Mouse (Mus musculus): ENCODE results near the gene Aspn. TPM values are rescaled to one million over a fixed set of nuclear protein-coding genes. Genes with fewer than 3 reads are reported as not detected.

Gene Aspn
- polyA plus RNA-seq (2014; fragmentation: Illumina TruSeq; extraction: RNeasy Lipid Tissue Mini Kit (QIAGEN cat#74804); ENCODE audit: low read depth, low replicate concordance) = 0.48 TPM

DNA sequence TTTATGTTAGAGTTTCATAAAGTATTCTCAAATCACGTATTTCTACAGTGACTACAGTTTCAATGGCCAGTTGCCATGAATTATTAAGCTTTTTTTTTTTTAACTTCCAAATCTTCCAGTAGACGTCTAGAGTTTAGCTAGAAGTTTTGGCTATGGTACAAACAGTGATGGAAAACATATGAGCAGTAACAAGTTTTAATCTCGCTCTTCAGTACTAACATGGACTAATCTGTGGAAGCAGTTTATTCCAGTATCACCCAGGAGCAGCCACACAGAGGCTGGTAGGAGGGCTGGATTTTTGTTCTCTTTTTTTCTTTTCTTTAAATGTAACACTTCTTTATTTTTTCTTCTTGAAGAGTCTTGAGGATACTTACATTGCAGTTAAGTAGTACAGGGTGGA is at the start of gene Aspn:
Gene Aspn, plus strand, starts transcription at position 165 of the 400 bp plus-strand sequence.

GRCm38 (mm10) chr13:49504510-49504909 is 39.7 kb upstream of the Aspn start, which contains the start of gene Ecm2:
Gene Ecm2 (plus strand): TSS chr13:49504810.

DNA sequence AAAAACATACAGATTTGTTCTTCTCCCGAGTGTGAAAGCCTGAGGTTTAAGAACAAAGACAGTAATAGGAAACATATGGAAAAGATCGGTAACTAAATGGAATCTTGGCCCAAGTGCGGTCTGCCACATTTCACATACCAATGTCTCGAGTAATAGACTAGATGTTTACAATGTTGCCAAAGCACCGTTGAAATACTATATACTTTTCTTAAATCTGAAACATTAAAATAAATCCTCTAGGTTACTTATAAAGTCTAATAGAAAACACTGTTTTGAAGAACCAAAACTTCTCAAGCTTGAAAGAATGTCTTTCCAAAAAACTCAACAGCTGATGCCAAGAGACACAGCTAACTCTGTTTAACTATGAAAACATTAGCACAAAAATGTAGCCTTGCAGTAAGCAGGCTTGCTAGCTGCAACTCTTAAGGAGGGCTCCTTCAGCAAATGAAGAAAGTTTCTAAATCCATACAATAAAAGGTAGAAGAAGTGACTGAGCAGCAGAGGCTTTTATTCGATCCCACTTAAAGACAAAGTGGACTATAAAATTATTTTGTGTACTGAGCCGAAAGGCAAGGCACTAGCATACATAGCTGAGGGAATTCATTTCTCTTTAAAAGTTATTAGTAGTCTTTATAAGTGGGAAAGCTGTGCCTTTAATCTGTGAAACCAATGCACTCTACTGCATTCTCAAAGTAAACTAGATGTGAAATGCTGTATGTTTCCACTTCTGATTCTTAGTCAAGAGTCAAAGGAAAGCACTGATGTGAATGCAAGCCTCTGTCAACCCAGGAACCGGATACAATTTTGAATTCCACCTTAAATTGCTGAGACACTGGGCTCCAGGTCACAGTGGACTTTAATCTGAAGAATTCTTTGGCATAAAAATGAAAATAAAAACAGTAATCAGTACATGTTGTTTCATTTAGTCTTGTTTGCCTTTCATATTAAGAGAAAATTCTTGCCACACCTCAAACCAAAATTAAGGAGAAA is 37.6 kb downstream of the Aspn start, which contains the start of gene Omd:
Gene Omd, plus strand, starts transcription at position 922 of the 990 bp plus-strand sequence.

GRCm38 (mm10) chr13:49607714-49608113 is 63.5 kb downstream of the Aspn start, which contains the start of gene Ogn:
Gene Ogn (plus strand): TSS chr13:49608046.

Other genes with a start within 250 kb of the Aspn start
- 0.21 TPM for gene Fgd3, start 224.1 kb upstream of the Aspn start, polyA plus RNA-seq (2014; fragmentation: Illumina TruSeq; extraction: RNeasy Lipid Tissue Mini Kit (QIAGEN cat#74804); ENCODE audit: low read depth, low replicate concordance)
- gene Bicd2, start 202.9 kb upstream of the Aspn start, polyA plus RNA-seq (2014; fragmentation: Illumina TruSeq; extraction: RNeasy Lipid Tissue Mini Kit (QIAGEN cat#74804); ENCODE audit: low read depth, low replicate concordance) = 9.6 TPM
- gene Ippk, start 123.2 kb upstream of the Aspn start, polyA plus RNA-seq (2014; fragmentation: Illumina TruSeq; extraction: RNeasy Lipid Tissue Mini Kit (QIAGEN cat#74804); ENCODE audit: low read depth, low replicate concordance) = 4.4 TPM
- 0.50 TPM for gene Tes3-ps, start 51.1 kb upstream of the Aspn start, polyA plus RNA-seq (2014; fragmentation: Illumina TruSeq; extraction: RNeasy Lipid Tissue Mini Kit (QIAGEN cat#74804); ENCODE audit: low read depth, low replicate concordance)
- gene Ecm2, start 39.6 kb upstream of the Aspn start, polyA plus RNA-seq (2014; fragmentation: Illumina TruSeq; extraction: RNeasy Lipid Tissue Mini Kit (QIAGEN cat#74804); ENCODE audit: low read depth, low replicate concordance) = 1.7 TPM
- 2.2 TPM for gene Omd, start 38.0 kb downstream of the Aspn start, polyA plus RNA-seq (2014; fragmentation: Illumina TruSeq; extraction: RNeasy Lipid Tissue Mini Kit (QIAGEN cat#74804); ENCODE audit: low read depth, low replicate concordance)
- 8.5 TPM for gene Ogn, start 63.6 kb downstream of the Aspn start, polyA plus RNA-seq (2014; fragmentation: Illumina TruSeq; extraction: RNeasy Lipid Tissue Mini Kit (QIAGEN cat#74804); ENCODE audit: low read depth, low replicate concordance)
- gene Cenpp, start 108.3 kb downstream of the Aspn start, polyA plus RNA-seq (2014; fragmentation: Illumina TruSeq; extraction: RNeasy Lipid Tissue Mini Kit (QIAGEN cat#74804); ENCODE audit: low read depth, low replicate concordance) = 1.2 TPM
- 13.7 TPM for gene Nol8, start 108.6 kb downstream of the Aspn start, polyA plus RNA-seq (2014; fragmentation: Illumina TruSeq; extraction: RNeasy Lipid Tissue Mini Kit (QIAGEN cat#74804); ENCODE audit: low read depth, low replicate concordance)
- 20.6 TPM for gene Iars, start 137.7 kb downstream of the Aspn start, polyA plus RNA-seq (2014; fragmentation: Illumina TruSeq; extraction: RNeasy Lipid Tissue Mini Kit (QIAGEN cat#74804); ENCODE audit: low read depth, low replicate concordance)